Mouse (Mus musculus) liver, embryonic 14 days (tissue): ENCODE data around the gene Kansl3. TPM values are rescaled to one million over a fixed set of nuclear protein-coding genes. Genes with fewer than 3 reads are reported as not detected.

ENCODE experiments used
- polyA plus RNA-seq: library from polyadenylated mRNA; depleted of rRNA; stranded (reverse); fragments of >200 nt; gene quantifications from 2 replicates; pipeline ENCODE4 v1.2.3, GENCODE M21; 2012; rRNA removed

Gene Kansl3
- polyA plus RNA-seq = 10.3 and 11.8 TPM in 2 replicates

DNA sequence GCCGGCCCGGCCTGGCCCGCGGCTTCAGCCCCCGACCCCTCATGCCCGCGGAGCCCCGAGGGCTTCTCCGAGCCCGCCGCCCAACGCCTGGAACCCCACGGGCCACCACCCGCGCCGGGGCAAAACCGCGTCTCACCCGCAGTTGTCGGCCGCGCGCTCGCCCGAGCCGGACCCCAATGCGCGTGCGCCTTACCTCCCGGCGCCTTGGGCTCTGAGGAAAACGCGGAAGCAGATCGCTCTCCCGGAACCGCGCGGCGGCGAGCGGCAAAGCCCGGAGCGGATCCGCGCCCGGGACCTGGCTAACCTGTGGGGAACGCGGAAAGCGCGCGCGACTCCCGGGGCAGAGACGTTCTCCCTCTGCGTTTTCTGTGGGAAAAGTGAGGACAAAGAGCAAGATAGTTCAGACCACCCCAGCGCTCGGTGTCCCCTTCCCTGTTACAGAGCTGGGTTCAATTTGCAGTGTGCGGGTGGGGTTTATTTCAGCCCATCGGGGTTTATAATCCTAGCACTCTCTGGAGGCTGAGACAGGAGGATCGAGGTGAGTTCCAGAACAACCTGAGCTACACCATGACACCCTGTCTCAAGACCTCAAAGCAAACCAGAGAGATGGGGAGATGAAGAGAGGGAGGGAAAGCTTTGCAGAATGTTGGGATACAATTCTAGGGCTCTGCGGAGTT, at the start of gene Kansl3:
Gene Kansl3, minus strand, starts transcription at position 213 of the 677 bp plus-strand sequence.

DNA sequence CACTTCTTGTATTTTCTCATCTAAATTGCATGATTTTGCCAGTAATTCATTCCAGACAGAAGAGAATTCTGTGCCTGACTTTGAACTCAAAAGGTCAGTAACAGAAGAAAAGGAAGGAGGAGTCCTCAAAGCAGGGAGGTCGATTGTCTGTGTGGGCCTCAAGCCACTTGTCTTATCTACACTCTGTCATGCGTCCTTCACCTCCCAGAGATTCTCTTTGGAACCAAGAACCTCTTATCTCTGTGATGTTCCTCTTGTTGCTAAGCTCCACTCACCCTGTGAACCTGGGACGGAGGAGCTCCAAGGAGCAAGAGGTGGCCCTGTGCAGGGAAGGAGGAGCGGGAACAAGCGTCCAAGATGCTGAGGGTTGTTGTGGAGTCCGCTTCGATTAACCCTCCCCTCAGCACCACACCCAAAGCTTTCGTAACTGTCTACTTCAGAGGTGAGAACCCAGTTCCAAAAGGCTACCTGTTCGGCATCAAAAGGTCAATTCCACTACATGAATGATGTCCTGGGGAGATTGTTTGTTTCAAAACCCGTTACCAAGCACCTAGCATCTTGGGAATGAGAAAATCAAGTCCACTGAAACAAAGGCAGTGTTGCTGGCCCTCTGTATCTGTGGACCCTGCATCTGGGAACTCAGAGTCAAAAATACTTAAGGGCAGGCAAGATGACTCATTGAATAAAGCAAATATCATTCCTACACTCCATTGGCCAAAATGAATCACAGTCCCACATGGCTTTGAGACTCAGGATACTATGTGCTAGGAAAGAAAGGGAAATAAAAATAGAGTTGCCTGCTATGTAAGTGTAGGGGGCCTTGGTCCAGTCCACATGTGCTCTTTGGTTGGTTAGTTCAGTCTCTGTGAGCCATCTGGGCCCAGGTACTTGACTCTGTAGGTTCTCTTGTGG, 3.2 kb upstream of the Kansl3 start, which contains the start of gene Fer1l5:
Gene Fer1l5, plus strand, starts transcription at position 358 of the 912 bp plus-strand sequence.

GRCm38 (mm10) chr1:36307495-36308280, 61.3 kb downstream of the Kansl3 start, which contains the start of gene Arid5a:
Gene Arid5a (plus strand): TSS chr1:36307733.

Other genes starting within 250 kb of the Kansl3 start
- gene Uggt1, start 124.5 kb downstream of the Kansl3 start, polyA plus RNA-seq = 5.7 and 6.5 TPM in 2 replicates
- 2.3 and 2.8 TPM in 2 replicates for gene Neurl3, start 94.5 kb downstream of the Kansl3 start, polyA plus RNA-seq
- gene Arid5a, start 61.4 kb downstream of the Kansl3 start, polyA plus RNA-seq = 0.84 and 1.2 TPM in 2 replicates
- under 0.01 and 0.01 TPM in 2 replicates for gene Fer1l5, start 3.1 kb upstream of the Kansl3 start, polyA plus RNA-seq
- 4.6 and 5.6 TPM in 2 replicates for gene Lman2l, start 76.1 kb upstream of the Kansl3 start, polyA plus RNA-seq
- gene Cnnm4, start 102.4 kb upstream of the Kansl3 start, polyA plus RNA-seq = 0.74 and 0.86 TPM in 2 replicates
- gene Cnnm3, start 142.7 kb upstream of the Kansl3 start, polyA plus RNA-seq = 3.1 TPM in 2 replicates
- gene Ankrd23, start 167.7 kb upstream of the Kansl3 start, polyA plus RNA-seq = 2.4 and 2.8 TPM in 2 replicates
- gene Gm42417, start 170.2 kb upstream of the Kansl3 start, polyA plus RNA-seq = 0.02 TPM in 1 of 2 replicates, not detected in the other
- gene Ankrd39, start 178.3 kb upstream of the Kansl3 start, polyA plus RNA-seq = 3.3 and 3.8 TPM in 2 replicates
- gene Sema4c, start 189.2 kb upstream of the Kansl3 start, polyA plus RNA-seq = 2.4 and 2.6 TPM in 2 replicates